ENCODE assay signal across 7 mouse cellular contexts in genomic region chr8:92673555-92674243, GRCm38 (mm10). TPM values are rescaled to one million over a fixed set of nuclear protein-coding genes. Genes with fewer than 3 reads are reported as not detected.
DNase-seq lines count a peak whose midpoint lies in the region; ATAC-seq and TF ChIP-seq lines count a peak whose summit lies in the region.

No protein-coding gene starts in this region.

- no peak overlapping the region for H3K9ac ChIP-seq in intestine, embryonic 16.5 days (ENCODE audit: low read depth, low read length)
- peak overlapping the region; percentile 45 for H3K9ac ChIP-seq in limb, embryonic 14.5 days (ENCODE audit: low read depth, low read length, severe bottlenecking)

- TF ChIP-seq CTCF in thymus, adult 2 months (IDR thresholded peaks at IDR 0.05; ENCODE audit: borderline replicate concordance, control insufficient read depth, extremely low read depth, insufficient read depth, low read length, poor library complexity) = no peak

- H3K27ac ChIP-seq in intestine, embryonic 16.5 days (ENCODE audit: low read length) = no peak overlapping the region
- no peak overlapping the region for H3K27ac ChIP-seq in limb, embryonic 14.5 days (replicated peaks; ENCODE audit: low read depth, low read length)
- no peak overlapping the region for H3K27ac ChIP-seq in thymus, adult 2 months (ENCODE audit: control insufficient read depth, insufficient read depth, low read length)

- TF ChIP-seq POLR2A in limb, embryonic 14.5 days (IDR thresholded peaks at IDR 0.05; ENCODE audit: borderline replicate concordance, extremely low read depth, insufficient read depth, insufficient read length) = no peak
- TF ChIP-seq POLR2A in thymus, adult 2 months (IDR thresholded peaks at IDR 0.05; ENCODE audit: control insufficient read depth, extremely low read depth, insufficient read depth, low read length, poor library complexity) = no peak

- peaks cover 15% of the 10 kb centered on the region for H3K4me1 ChIP-seq in intestine, embryonic 16.5 days (ENCODE audit: control insufficient read depth, insufficient read depth, low read length)
- peaks cover 19% of the 10 kb centered on the region for H3K4me1 ChIP-seq in limb, embryonic 14.5 days (ENCODE audit: control insufficient read depth, insufficient read depth, low read length)
- no peaks in the 10 kb centered on the region for H3K4me1 ChIP-seq in thymus, adult 2 months (replicated peaks; ENCODE audit: control insufficient read depth, insufficient read depth, low read length)

- H3K4me2 ChIP-seq in intestine, embryonic 16.5 days (ENCODE audit: low read depth, low read length) = peak overlapping the region; percentile 60
- peak overlapping the region; percentile 75 for H3K4me2 ChIP-seq in limb, embryonic 14.5 days (replicated peaks; ENCODE audit: low read depth, low read length, severe bottlenecking)

- H3K9me3 ChIP-seq in intestine, embryonic 16.5 days (ENCODE audit: control insufficient read depth, low read length) = no peaks in the 10 kb centered on the region
- no peaks in the 10 kb centered on the region for H3K9me3 ChIP-seq in limb, embryonic 14.5 days (ENCODE audit: control insufficient read depth, low read length)

- H3K4me3 ChIP-seq in intestine, embryonic 16.5 days (ENCODE audit: low read length) = peak overlapping the region; percentile 40
- peak overlapping the region; percentile 45 for H3K4me3 ChIP-seq in limb, embryonic 14.5 days (replicated peaks; ENCODE audit: low read length)
- H3K4me3 ChIP-seq in thymus, adult 2 months (ENCODE audit: control insufficient read depth, insufficient read depth, low read length) = no peak overlapping the region

- ATAC-seq in intestine, embryonic 16.5 days = peak; percentile 67
- peak; percentile 54 for ATAC-seq in limb, embryonic 14.5 days (ENCODE audit: low FRiP score, low read depth)

- WGBS in intestine, embryonic 16.5 days = 1% methylated on average over 29 of the region's 30 CpGs
- 1% methylated on average over 19 of the region's 30 CpGs for WGBS in limb, embryonic 14.5 days
- 8% methylated on average over 29 of the region's 30 CpGs for WGBS in thymus, adult 2 months

- H3K27me3 ChIP-seq in intestine, embryonic 16.5 days (replicated peaks; ENCODE audit: control insufficient read depth, insufficient read depth, low read length) = peaks cover 70% of the 10 kb centered on the region
- peaks cover 92% of the 10 kb centered on the region for H3K27me3 ChIP-seq in limb, embryonic 14.5 days (ENCODE audit: control insufficient read depth, insufficient read depth, low read length)
- no peaks in the 10 kb centered on the region; the same call in 1 of the 2 replicates for H3K27me3 ChIP-seq in thymus, adult 2 months (ENCODE audit: control insufficient read depth, insufficient read depth, low read length)

- H3K36me3 ChIP-seq in intestine, embryonic 16.5 days (ENCODE audit: control insufficient read depth, insufficient read depth, low read length) = no peaks in the 10 kb centered on the region
- no peaks in the 10 kb centered on the region for H3K36me3 ChIP-seq in limb, embryonic 14.5 days (ENCODE audit: control insufficient read depth, insufficient read depth, low read length)
- no peaks in the 10 kb centered on the region for H3K36me3 ChIP-seq in thymus, adult 2 months (ENCODE audit: control insufficient read depth, insufficient read depth, low read length)

- peak; percentile 83 for DNase-seq in adrenal gland, postnatal 14 days
- peak; percentile 84 for DNase-seq in embryo, embryonic 10 days (ENCODE audit: low spot score)
- DNase-seq in heart, adult 11 months = peak; percentile 94
- DNase-seq in limb, embryonic 14.5 days (ENCODE audit: low spot score) = peak; percentile 38
- DNase-seq in neural tube, embryonic 10.5 days (ENCODE audit: extremely low spot score, low spot score) = peak; percentile 69
- DNase-seq in thymus, adult 2 months = no peak

RNA-seq across cellular contexts. Expression of gene Irx6, which starts 0.4 kb away (rescaled TPM):
- not detected in 2 replicates for total RNA-seq in adrenal gland, postnatal 14 days (2021)
- polyA plus RNA-seq in intestine, embryonic 16.5 days (2015; fragmentation: Nextera tagmentation; extraction: Ambion mirVana) = not detected in 2 replicates
- 7.6 and 9.0 TPM in 2 replicates for polyA plus RNA-seq in limb, embryonic 14.5 days (2012; rRNA removed)
- 7.4 and 8.5 TPM in 2 replicates for polyA plus RNA-seq in limb, embryonic 14.5 days (2014; fragmentation: Nextera tagmentation; extraction: Ambion mirVana)
- 0.07 TPM in 1 of 2 replicates, not detected in the other for polyA plus RNA-seq in thymus, adult 2 months (2012; rRNA removed)
